Mouse (Mus musculus) megakaryocyte, adult 5-6 weeks (primary cell): ENCODE data around the gene Akain1. TPM values are rescaled to one million over a fixed set of nuclear protein-coding genes. Genes with fewer than 3 reads are reported as not detected.
A peak's percentile ranks its signal among the peaks of the same experiment; 100 is the strongest.

ENCODE experiments used
- ATAC-seq: 2 replicates; pipeline ENCODE4 v1.8.0; 2016; ENCODE audit warnings: mild to moderate bottlenecking, inconsistent platforms; ENCODE audit not compliant: poor library complexity, severe bottlenecking
- total RNA-seq, 2 experiments: library from RNA; stranded (forward) in 1 of 2; stranded (reverse) in 1 of 2; fragments of 153-499, 151-499 nt in 1 of 2; fragments of 221-1000, 200-1000 nt in 1 of 2; gene quantifications; 2 replicates each; pipeline versions ENCODE4 v1.2.3 to v1.2.4; 2015 to 2017

Gene Akain1
- total RNA-seq (2015): not detected in 2 replicates
- total RNA-seq (2017): not detected in 2 replicates

DNA sequence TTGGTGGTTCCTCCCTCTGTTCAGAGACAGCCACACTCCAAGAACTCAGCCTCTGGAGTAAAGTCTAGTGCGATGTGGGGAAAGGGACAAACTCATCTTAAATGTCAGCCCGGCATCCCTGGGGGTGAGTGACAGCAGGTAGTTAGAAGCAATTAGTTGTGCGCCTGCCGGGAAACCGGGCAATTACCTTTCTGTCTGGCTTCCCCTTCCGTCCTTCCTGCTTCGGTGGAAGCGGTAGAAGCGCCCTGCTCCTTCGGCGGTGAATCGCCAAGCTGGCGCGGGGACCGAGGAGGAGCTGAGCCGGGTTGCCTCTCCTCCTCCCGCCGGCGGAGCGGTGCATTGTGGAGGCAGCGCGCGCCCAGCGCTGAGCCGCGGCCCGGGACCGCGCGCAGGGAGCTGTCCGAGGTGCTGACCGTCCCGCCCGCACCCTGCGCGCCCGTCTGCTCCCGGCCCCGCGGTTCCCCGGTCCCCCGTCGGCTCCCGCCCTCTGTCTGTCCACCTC lies at the start of gene Akain1:
TSS of gene Akain1 (plus strand) at position 337 of the 502 bp plus-strand sequence.
- ATAC-seq: peak; percentile 98

DNA sequence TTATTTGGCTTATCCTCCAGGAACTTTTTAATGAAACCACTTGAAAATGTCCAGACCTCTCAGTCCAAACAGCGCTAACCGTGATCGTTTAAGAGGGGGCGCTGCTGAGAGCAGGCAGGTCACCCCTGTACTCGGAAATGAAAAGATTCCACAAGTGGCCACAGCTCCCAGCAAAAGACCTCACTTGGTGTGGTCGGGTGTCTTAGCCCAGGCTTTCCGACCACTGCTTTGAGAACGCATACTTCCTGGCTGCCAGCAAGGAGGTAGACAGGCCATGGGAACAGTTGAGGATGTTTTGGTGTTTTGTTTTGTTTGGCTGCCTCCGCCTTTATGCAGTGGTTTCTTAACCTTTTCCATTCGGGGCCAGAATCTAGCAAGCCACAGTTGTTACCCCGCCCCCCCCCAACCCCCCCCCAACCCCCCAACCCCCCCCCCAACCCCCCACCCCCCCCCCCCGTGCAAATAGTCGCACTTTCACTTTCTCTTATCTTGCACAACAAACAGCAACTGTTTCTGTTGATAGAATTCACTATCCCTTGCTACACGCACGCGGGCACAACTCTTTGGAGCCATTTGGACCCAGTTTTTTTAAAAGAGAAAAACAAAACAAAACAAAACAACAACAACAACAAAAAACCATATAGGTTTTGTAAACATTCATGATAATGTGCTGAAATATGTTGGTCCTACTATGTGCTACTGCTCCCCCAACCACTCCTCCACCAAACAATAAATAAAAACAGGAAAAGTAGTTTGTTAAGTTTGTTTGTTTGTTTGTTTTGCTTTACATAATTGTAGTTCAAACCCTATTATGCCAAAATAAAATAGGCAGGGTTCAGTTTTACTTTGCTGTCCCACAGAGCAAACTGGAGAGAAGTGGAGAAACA lies 42.7 kb upstream of the Akain1 start:
- peak; percentile 81 for ATAC-seq

DNA sequence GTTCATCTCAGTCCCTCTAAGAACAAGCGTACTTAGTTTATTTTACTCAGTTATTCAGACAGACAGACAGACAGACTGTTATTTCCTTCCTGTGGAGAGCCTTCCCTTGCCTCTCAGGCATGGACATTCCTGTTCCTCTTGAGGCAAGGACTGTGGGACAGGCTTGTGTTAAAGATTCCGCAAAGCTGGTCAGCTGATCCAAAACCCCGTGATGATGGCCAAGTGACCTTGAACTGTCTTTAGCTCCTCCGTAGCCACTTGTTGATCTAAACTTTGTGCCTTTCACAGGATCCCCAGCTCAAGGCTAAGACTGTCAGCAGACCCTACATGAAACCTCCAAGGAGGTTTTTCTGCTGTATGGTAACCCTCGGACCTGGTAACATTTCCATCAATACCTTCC lies 42.0 kb upstream of the Akain1 start:
- no peak for ATAC-seq

DNA sequence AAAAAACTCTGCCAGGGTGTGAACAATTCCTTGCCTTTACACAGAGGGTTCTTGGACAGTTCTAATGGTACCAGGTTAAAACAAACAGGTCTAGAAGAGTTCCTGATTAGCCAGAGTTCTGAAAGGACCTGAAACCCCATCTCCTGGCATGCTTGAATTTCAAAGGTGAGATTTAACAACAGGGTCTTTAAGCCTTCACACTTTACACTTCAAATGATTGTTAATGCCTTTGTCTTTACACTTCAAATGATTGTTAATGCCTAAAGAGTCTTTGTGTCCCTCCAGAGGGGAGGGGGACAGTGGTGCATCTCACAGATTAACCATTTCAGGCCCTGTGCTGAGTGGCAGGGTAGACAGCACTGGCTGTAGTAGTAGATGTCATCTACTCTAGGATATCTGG lies 41.0 kb upstream of the Akain1 start:
- ATAC-seq: no peak

DNA sequence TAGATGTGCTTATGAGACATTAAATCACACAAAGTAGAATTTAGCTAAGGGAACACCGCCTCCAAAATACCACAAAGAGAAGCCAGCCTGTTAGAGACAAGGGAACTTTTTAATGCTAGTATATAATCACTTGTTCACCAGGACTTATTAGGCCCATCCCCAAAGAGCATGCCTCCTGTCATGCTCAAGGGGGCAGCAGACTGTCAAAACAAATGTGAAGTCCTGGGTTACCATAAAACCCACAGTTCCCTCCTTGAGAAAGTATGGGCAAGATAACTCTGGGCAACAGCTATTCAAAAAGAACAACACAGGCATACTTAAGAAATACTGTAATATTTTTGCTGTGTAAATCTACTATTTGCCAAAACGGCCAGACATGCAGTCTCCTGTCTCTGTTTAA lies 38.0 kb upstream of the Akain1 start:
- ATAC-seq: peak; percentile 75

DNA sequence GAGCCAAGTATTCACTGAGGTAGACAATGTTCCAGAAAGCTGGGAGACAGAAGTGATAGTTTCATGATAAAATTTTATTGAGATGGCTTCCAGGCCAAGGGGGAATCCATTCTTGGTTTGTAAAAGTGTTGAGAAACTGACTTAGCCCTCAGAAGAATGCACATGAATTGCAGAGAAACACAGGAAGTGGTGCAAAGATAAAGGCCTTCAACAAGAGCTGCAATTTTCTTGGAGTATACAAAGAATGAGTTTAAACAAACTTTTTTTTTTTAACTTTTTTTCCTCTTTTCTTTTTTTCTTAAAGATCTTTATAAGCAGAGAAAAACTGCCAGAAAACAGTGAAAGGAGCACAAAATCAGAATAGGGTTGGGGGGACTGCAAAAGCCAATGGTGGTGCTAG lies 23.0 kb upstream of the Akain1 start:
- no peak for ATAC-seq

DNA sequence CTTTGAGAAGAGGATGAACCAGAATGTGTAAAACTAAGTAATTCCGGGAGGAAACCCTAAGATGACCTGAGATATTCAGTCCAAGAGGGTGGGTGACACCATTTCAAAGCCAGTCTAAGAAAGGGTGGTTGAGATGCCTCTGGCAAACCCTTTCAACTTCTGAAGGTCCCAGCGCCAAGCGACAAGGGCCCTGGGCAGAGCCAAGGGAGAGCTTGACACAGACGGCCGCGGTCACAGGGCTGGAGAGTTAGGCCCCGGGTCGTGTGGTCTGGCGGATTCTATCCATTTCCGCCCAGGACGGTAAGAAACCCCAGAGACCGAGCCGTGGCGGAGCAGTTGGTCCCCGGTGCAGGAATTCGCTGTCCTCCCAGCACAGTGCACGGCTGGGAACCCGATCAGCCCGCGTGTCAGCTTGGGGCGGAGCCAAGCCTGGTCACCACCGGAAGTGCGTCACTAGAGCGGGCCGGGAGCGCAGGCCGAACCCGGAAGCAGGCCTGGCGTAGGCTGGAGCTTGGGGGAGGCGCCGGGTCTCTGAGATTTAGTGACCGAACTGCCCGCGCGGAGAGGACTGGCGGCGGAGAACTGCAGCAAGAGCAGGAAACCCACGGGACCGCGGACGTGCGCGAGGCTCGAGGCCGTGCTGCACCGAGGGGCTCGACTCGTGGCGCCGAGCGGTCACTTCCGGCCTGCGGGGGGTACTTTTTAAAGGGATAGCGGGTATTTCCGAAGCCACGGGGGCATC lies 22.0 kb upstream of the Akain1 start:
- peak; percentile 94 for ATAC-seq

DNA sequence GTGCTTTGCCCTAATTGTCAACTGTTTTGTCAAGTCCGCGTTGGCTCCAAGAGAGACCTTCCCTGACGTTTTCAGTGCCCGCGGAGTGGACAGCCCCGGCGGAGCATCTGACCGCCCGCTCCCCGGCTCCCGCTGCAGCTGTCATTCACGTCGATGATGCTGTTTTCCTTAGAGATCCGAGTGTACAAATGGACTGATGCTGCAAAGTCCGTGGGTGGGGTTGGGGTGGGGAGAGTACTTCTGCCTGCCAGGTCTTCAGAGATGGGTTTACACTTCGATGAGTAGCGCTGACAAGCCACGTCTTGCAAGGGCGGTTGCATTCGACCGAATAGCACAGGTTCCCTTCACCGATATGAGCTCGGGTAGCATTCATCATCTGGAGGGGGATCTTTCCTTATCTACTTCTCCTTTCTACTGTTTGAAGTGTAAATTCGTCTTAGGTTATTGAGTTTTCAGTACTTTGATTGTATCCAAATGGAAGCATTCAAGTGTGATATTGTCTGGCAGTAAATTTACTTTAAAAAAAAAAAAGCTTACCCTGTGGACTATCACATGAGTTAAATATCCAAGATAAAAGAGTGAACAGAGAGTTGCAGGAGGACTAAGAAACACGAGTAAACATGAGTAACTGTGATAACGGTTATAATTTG lies 21.3 kb upstream of the Akain1 start:
- ATAC-seq: peak; percentile 9

DNA sequence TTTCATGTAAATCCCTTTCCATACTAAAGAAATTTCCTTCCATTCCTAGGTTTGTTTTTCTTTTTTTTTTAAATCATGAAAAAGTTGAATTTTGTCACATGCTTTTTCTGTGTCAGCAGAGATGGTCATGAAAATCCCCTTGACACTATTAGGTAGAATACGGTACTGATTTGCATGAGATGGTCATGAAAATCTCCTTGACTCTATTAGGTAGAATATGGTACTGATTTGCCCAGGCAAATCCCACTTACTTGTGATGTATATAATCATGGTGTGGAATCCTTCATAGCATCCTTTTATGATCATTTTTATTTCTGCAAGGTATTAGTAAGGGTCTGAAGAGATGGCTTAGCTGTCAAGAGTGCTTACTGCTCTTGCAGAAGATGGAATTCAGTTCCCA lies 17.5 kb upstream of the Akain1 start:
- ATAC-seq: no peak

DNA sequence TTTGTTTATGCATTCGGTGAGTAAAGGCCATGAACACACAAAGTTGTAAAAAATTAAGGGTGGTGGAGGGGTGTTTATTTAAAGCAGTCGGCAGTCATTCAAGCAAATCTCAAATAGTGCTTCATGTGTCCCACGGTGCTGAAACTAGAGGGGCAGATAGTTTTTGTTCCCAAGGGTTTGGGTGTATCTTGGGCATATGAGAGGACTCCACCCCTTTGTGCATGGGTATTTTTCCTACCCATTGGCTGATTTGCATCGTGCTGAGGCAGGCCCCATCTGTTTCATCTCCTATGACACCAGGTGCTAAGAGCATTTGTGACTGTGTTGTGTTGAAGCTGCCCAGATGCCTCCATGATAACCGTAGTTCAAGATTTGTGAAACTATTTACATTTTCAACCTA lies 1.3 kb upstream of the Akain1 start:
- ATAC-seq: no peak

DNA sequence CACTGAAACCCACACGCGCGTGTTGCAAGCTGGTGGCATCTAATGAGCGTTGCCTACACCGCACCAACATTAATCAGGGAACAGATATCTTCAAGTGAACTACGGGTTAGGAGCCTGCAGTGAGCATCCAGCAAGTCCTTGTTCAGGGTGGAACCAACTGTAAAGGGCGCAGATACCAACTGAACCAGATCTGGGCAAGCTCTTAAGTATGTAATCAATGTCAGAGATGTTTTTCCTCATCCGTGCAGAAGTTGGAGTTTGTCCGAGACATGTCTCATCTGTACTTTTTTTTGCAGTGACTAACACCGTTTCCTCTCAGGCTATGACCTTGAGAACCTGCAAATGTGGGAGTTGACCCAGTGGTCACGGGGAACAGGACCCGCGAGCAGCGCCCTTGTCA lies 640 bp upstream of the Akain1 start:
- ATAC-seq: no peak

DNA sequence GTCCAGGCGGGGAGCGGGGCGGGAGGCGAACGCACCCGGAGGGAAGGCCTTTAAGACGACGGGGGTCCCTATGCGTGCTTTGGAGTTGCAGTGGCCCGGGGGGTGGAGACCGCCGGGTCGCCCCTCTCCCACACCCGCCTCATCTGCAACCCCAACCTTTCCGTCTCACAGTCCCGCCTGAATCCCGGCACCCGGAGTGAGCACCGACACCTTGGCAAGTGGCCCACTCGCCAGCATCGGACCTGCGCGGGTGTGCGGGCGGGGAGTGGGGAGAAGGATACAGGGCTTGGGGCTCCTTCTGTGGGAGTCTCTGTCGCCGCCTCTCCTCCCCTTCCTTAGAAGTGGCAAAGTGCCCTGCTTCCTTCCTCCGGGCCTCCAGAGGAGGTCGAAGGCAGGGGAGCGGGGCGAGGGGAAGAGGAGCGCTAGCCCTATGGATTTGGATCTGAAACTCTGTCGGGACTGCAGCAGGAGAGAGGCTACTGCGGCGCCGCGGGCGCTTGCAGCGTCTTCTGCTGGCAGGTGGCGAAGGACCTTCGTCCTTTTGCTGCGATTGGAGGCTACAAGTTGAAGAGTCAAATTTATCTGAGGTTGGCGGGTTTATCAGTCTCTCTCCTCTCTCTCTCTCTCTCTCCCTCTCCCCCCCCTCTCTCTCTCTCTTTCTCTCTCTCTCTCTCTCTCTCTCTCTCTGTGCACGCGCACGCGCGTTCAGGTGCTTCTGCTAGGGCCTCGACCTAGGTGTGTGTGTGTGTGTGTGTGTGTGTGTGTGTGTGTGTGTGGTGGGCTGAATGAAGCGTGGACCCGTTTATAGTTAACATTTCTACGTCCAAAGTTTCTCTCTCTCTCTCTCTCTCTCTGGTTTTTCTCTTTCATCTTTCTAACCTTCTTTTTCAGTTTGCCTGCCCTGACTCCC lies 700 bp downstream of the Akain1 start:
- no peak for ATAC-seq

DNA sequence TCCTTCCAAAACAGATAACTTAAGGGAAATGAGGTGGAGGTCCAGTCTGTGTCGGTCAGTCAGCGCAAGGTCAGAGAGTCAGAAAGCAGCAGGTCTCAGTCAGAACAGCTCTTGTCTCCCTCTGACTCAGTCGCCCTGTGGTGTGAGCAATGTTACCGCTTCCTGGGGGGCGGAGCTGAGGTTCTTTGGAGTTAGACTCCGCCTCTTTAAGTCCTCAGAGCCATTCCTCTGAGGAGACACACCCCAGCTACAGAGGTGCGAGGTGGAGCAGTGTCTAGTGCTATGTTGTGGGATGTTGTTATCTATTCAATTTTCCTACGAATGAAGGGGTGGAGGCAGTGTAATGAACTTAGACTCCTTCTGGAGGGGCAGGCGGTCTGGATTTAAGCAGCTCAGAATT lies 1.9 kb downstream of the Akain1 start:
- ATAC-seq: peak; percentile 53

DNA sequence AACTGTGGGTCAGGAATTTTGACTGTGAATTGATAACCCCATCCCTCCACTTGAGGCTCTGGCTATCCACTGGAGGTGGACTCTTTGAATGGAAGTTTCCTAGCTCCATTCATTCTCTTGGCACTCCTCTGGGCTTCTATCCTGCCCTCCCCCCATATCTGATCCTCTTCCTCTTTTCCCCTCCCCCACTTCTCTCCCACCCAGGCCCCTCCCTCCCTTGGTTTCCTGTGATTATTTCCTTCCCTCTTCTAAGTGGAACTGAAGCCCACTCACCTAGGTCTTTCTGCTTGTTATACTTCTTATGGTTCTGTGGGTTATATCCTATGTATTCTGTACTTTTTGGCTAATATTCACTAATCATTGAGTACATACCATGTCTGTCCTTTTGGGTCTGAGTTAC lies 9.6 kb downstream of the Akain1 start:
- no peak for ATAC-seq

DNA sequence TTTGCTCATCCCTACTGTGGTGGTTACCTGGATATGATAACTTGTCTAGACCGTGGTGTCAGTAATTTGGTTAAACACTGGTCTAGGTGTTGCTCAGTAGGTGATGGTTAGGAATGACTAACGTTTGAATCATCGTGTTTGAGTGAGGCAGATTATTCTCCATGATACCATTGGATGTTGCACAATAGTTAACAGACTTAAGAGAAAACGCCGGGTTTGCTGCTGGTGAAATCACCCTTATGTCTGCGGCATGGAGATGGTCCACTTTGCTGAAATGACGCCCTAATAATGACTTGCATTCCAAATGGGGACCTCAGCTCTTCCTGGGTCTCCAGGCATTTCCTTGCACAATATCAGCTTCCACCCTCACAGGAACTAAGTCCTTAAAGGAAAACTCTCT lies 22.6 kb downstream of the Akain1 start:
- no peak for ATAC-seq

DNA sequence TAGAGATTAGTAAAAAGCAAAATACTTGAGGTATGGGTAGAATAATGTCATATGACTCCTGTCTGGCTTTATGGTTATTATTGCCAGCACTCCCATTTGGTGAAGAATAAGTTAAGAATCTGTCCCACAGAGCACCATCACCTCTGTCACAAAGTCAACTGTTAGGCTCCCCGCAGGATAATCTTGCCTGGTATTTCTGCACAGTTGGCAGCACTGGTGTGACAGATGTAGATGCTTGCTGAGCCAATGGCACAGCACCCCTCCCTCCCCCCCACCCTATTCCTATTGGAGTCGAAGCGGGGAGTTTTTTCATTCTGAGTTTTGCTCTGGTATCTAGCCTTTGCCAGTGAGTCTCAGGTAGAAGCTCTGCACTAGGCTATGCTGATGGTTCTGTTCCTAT lies 23.9 kb downstream of the Akain1 start:
- ATAC-seq: no peak

DNA sequence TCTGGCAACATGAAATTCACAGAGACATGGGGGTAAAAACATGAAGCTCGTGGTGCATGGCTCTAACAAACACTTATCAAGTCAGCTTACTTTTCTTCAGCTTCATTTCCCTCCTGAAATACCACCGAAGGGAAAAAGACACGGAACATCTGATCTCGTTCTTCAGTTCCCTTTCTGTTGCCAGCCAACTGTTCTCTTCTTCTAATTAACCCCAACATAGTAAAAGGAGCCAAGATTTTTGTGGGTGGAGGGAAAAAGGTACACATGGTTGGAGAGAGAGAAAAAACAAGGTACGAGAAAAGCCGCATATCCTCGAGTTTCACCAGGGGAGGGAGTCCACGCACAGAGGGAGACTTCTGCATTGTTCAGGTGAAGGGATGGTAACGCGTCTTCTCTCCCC lies 32.0 kb downstream of the Akain1 start:
- no peak for ATAC-seq

DNA sequence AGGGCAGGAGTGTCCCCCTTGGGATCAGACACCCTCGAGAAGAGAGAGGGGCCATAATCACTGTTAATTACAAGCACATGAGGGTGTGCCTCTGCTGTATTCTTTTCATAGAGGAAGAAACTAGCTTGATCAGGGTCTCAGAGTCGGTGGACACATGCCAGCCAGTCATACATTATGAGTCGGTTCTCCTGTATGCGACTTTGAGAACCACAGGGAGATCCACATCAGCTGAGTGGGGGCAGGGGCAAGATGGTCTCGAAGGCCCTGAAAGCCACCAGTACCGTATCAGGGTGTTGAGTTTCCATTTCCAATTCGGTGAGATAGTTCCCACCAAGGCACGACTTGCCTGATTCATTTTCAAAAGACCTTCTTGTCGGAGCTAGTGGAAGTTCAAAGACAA lies 33.3 kb downstream of the Akain1 start:
- no peak for ATAC-seq

DNA sequence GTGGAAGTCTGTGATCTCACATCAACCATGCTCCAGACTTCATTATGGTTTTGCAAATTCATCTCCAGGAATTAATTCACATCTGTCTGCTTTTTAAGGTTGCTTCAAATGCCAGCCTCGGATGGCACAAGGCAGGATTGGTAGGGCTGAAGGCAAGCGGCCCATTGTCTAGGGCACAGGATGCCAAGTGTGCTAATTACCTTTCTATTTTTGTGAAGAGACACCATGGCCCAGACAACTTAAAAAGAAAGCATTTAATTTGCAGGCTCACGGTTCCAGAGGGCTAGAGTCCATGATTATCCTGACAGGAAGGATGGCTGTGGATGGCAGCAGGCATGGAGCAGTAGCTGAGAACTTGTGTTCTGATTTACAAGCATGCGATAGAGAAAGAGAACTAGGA lies 35.0 kb downstream of the Akain1 start:
- no peak for ATAC-seq

DNA sequence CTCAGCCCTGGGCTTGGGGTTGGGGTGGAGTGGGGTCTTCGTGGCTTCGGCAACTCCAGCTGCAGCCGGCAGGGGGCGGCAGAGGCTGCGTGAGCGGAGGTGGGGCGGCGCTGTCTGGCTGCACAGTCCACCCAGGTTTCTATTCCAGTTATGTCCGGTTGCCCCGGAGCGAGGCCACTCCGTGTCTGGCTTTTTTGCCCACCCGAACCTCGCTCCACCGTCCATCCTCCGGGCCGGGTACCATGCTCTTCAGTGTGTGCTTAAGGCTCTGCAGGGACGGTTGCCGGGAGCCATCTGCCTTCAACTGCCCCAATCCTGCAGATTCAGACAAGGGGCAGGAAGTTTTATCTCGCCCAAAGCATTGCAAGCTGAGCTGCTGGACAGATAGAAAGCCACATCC lies 36.3 kb downstream of the Akain1 start:
- peak; percentile 98 for ATAC-seq
